Mouse (Mus musculus) mature B cell (primary cell): Measurements from ENCODE around the gene Epb41l3.

Experiments used
- in situ Hi-C: fragments of 300-500 bp; cut with MboI; formaldehyde crosslinking; loops from 2 replicates; pipeline ENCODE4 v1.14.3; 2019

Gene Epb41l3

GRCm38 (mm10) chr17:69239423-69239822 is 163.9 kb downstream of the Epb41l3 start:
- in situ Hi-C loops = no loop called here

DNA sequence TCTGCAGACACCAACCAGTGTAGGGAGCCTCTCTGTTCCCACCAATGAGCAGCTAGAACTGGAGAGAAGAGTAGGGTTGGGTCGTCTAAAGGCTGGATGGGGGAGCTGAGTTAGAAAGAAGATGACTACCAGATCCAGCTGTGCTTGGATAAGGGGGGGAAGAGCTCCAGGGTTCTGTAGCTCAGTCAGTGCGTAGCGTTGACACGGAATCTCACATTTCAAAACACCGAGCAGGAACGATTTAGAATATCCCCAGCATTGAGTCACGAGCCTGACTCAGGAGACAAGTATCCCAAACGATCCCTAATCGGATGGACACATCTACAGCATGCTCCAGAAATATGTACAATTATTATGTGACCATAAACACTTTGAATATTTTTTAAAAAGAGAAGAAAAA is 180.4 kb downstream of the Epb41l3 start:
- in situ Hi-C loops = no loop called here

DNA sequence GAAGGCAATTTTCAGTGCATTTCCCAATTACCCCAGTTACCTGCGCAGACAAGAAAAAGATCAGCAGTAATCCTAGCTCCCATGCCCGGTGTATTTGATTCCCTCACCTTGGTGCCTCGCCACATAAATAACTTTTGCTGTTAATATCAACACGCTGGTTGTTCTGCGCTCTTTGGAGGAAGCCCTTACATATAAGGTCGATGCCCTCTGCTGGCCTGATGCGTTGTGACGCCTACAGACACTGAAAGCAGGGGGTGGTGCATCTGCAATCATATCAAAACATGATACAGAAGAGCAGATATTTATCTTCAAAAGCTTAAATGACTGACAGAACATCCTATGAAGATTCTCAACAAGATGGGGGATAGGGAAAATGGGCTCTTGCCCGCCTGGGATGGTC is 181.0 kb downstream of the Epb41l3 start:
- in situ Hi-C loops = no loop called here

GRCm38 (mm10) chr17:69263810-69264565 is 188.5 kb downstream of the Epb41l3 start:
- in situ Hi-C loops = no loop called here

DNA sequence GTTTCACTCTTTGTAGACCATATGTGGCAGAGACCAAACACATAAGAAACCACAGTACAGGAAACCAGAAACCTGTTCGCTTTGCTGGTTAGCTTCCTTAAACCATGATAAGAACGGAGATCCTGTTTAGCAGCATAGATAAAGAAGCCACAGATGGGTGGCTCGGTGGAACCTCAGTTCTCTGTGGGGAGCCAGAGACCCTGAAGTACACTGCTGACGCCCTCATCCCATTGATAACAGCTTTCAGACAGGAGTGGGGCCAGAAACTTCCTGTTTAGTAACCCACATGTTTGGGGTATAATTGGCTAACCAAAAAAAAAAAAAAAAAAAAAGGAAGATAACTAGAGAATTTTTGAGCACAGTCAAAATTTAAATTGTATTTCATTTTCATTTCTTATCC is 189.7 kb downstream of the Epb41l3 start:
- in situ Hi-C loops = no loop called here

GRCm38 (mm10) chr17:69265759-69266463 is 190.4 kb downstream of the Epb41l3 start:
- in situ Hi-C loops = no loop called here

DNA sequence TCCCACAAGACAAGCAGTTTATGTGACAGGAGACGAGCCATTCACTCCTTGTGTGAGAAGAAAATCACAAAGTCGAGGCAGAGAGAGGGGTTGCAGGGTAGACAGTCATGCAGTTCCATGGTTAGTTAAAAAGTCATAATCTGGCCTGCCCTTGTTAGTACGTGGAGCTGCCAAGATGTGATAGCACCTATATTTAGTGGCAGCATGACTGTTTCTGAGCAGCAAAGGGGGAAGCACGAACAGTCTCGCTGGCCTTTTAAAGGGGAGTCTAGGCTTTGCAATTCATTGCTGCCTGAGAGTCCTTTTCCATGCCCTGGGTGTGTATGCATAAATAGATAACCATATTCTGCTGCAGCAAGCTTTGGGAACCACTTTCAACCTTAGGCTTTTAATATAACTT is 191.5 kb downstream of the Epb41l3 start:
- in situ Hi-C loops = no loop called here

DNA sequence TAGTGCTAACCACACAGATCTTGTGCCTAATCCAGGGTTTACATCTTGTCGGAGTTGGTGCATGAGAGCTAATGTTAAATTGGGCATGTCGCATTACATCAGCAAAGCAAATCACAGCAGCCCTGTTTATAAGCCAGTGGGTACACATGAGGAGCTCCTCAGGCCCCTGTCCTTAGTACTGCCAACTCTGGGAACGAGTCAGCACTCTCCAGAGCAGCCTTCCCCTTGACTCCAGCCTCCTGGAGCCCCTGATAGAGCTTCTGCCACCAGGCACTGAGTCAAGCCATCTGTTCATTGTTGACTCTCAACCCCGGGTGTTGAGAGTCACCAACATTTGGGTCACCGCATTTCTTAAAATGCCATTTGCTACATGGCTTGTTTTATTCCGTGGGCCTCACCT is 192.0 kb downstream of the Epb41l3 start:
- in situ Hi-C loops = no loop called here

DNA sequence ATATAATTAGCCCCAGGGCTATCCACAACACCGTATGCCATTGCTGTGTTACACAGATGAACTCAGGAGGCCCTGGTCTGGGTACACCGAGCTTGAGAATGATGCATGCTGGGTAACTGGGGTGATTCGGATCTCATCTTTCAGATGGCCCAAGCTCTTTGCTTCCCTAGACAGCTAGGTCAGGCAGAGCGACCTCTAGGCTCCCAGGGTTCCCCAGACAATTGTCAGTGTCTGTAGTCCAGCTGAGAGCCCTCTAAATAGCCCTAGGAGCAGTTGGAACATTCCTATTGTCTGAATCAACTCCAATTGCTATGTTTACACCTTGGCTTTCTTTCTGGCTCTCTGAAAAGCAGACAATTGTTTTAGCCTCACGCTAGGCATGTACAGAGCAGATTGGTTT is 201.9 kb downstream of the Epb41l3 start:
- in situ Hi-C loops = no loop called here

- in situ Hi-C loops = no loop called here
Observed at GRCm38 (mm10) chr17:69284511-69284910, 209.0 kb downstream of the Epb41l3 start.

DNA sequence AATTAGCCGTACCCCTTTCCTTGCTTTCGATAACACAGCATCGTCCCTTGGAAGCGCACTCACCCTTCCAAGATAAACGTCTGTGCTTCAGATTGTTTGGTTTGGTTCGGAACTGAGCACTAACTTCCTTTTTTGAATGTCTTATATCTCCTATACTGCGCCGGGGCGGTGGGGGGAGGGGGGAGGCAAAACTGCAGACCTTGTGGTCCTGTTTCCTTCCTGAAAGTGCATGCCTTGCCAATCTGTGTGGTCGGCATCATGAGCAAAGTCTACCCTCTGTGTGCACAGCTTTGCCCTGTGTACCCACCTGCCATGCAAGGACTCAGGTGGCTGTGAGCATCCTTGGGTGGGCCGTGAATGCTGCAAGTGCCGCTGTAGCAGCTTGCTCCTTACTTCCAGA is 212.6 kb downstream of the Epb41l3 start:
- in situ Hi-C loops = no loop called here

DNA sequence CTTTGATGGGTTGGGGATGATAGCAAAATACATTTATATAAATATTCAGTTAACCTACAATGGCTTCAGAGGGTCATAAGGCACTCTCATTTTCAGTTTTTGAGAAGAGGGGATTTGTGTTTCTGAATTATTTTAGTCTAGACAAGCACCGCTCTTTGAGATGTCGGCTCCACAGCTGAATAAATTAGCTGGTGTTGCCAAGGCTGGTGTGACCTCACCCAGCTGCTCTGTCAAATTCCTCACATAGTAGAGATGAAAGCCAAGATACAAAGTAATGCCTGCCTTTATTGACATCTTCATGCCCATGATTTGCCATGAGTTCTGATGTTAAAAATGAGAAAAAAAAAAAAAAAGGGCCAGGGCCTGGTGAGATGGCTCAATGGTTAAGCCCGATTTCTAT is 214.8 kb downstream of the Epb41l3 start:
- in situ Hi-C loops = no loop called here

DNA sequence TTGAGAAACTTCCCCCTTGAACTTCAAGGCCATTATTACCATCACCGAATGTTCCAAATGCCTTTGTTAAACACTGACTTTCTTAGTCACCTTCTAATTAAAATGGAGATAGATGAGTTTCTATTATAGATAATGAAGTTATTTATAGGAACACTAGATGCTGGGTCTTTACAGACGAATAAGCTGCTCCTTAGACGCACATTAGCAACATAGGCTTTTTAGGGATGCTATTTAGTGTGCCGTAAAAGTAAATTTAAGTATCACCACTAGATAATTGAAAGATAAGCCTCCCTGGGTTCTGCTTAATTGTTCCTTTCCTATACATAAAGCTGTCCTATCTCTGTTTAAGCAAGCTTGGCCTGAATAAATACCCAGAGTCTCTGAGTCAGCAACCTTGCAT is 226.1 kb downstream of the Epb41l3 start:
- in situ Hi-C loops = no loop called here

DNA sequence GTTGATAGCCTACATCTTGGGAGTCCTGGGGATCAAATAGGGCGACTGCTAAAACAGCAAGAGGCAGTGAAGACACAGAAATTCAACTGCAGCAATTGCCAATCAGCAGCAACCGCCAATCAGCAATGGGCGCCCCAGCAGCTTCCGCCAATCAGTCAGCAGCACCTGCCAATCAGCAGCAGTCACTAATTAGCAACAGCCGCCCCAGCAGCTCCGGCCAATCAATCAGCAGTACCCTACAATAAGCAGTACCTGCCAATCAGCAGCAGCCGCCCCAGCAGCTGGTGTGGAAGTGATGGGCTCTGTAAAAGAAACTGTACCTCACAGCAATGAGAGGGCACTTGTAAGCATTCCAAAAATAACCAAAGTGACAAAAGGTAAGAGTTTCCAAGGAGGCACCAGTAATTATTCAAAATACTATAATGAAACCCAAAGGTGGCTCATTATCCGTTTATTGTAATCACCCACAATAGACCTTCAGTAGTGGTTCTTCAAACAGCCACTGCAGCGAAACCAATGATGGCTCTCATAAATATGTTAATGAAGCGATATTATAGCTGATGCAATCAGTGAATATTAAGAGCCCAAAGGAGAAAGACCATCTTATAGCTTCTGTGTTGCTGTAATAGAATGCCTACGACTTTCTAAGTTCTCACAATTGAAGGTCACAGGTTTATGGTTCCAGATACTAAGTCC is 228.2 kb downstream of the Epb41l3 start:
- in situ Hi-C loops = no loop called here

GRCm38 (mm10) chr17:69307636-69308035 is 232.2 kb downstream of the Epb41l3 start:
- in situ Hi-C loops = no loop called here

- in situ Hi-C loops = no loop called here
Observed at GRCm38 (mm10) chr17:69309872-69310271, 234.4 kb downstream of the Epb41l3 start.

- in situ Hi-C loops = no loop called here
Observed at GRCm38 (mm10) chr17:69320496-69320895, 245.0 kb downstream of the Epb41l3 start.

DNA sequence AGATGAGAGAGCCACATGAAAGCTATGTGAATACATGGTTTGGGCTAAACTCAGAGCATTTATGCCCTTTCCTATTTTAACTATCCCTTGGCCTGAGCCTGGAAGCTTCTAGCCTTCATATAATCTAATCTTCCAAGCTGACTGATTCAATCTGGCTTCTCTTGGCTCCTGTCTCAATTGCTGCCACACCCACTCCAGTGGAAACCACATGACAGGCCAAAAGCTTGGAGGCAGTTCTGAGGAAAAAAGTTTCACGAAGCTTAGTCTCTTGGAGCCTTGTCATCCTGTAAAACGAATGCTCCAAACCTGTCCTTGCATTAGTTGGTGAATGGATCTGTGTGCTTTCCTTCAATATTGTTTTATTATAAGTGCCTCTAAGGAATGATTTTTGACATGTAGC is 247.2 kb downstream of the Epb41l3 start:
- in situ Hi-C loops = no loop called here
